Mouse (Mus musculus): ENCODE data around the gene Psg19.

- peak; percentile 20; the same call in 1 of the 2 replicates for TF ChIP-seq CTCF (IDR thresholded peaks at IDR 0.05; ENCODE audit: extremely low read depth, insufficient read length, insufficient replicate concordance, low read depth, low read length)
- no peak for TF ChIP-seq POLR2A (IDR thresholded peaks at IDR 0.05; ENCODE audit: low read depth, low read length)
Observed at GRCm38 (mm10) chr7:18828592-18828991, 30.3 kb upstream of the Psg19 start.

Data from small intestine, adult 2 months (tissue).